Mouse (Mus musculus): Measurements from ENCODE around the gene Arhgdib. TPM values are rescaled to one million over a fixed set of nuclear protein-coding genes. Genes with fewer than 3 reads are reported as not detected.
A peak's percentile ranks its signal among the peaks of the same experiment; 100 is the strongest.

The Arhgdib gene
- 251 and 531 TPM in 2 replicates for polyA plus RNA-seq (2011; ENCODE audit: insufficient read depth, insufficient read length, low replicate concordance, missing spikeins)

DNA sequence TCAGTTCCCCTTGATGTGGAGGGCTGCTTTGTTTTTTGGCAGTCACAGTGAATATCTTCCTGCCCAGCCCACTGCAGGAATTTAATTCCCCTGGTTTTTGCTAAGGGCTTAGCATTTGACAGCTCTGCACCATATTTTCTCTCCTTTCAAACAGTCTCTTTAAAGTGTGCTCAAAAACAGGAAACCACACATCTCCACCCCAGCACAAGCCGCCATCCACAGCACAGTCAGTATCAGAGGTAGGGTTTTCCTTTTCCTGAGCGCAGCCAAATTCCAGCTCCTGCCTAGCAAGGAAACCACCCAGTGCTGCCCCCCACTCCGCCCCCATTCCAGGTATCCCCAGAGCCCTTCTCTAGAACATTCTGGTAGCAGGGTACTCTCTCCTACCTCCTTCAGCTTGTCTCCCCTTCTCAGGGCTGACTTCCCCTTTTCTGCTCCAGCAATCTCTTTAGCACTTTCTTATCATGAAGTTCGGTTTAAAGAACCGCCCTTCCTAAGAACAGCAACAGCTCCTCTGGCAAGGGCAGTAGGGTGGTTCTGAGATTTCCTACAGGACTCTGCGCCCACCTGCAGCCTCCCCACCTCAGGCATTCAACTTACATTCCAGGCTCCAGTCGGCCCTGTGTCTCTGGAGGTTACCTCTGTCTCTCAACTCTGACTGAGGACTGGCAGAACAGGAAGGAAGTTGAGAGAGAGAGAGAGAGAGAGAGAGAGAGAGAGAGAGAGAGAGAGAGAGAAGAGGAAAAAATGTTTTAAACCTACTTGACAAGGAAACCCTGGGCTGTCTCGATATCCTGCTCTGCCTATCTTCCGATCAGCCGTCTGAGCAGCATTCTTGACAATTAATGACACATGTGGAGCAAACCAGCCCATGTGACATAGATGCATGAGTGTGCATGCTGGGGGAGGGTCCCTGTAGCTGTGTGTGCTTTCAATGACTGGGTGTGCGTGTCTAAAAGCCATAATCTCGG, at the start of gene Arhgdib:
Gene Arhgdib, minus strand, starts transcription at position 849 of the 971 bp plus-strand sequence.
- under 1% methylated on average over 12 of the region's 12 CpGs for WGBS
- H3K4me1 ChIP-seq (ENCODE audit: control insufficient read depth, insufficient read depth, low read length) = peaks cover 4% of the 10 kb centered on the region
- peak within 1 kb of the TSS; percentile 99 for H3K27ac ChIP-seq (ENCODE audit: control insufficient read depth, insufficient read depth, low read depth, low read length, poor library complexity)
- peak within 1 kb of the TSS; percentile 96 for H3K4me3 ChIP-seq (replicated peaks; ENCODE audit: control insufficient read depth, low read depth, low read length)
- no peak for TF ChIP-seq CTCF (IDR thresholded peaks at IDR 0.05; ENCODE audit: control insufficient read depth, insufficient read depth, low read length)
- 0 out of 2 replicates have a peak, but pooled peaks have one; percentile 36 for TF ChIP-seq POLR2A (IDR thresholded peaks at IDR 0.05; ENCODE audit: borderline replicate concordance, control insufficient read depth, low read depth, low read length)

DNA sequence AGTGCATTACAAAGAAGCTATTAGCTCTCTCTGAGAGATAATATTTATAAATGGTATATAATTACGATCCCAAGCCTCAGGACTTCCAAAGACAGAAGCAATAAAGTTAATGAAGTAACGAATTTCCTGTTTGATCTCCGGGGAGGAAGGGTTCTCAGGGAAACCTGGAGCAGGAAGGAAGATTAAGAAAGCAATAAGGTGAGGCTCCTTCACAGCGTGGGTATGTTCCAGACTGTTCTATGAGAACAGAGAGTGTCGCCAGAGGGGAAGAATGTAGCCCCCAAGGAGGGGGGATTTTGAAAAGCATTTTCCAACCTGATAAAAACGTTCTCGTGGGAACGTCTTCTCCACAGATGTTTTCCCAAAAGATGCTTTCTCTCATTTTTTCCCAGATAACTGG, 48.9 kb upstream of the Arhgdib start:
- Histone ChIP-seq H3K4me3 (replicated peaks; ENCODE audit: control insufficient read depth, low read depth, low read length) (no peak overlapping the region), H3K27ac (ENCODE audit: control insufficient read depth, insufficient read depth, low read depth, low read length, poor library complexity) (no peak overlapping the region), H3K4me1 (ENCODE audit: control insufficient read depth, insufficient read depth, low read length) (no peaks in the 10 kb centered on the region)
- 54% methylated on average over 8 of the region's 8 CpGs for WGBS
- TF ChIP-seq CTCF (IDR thresholded peaks at IDR 0.05; ENCODE audit: control insufficient read depth, insufficient read depth, low read length) (no peak), POLR2A (IDR thresholded peaks at IDR 0.05; ENCODE audit: borderline replicate concordance, control insufficient read depth, low read depth, low read length) (no peak)

DNA sequence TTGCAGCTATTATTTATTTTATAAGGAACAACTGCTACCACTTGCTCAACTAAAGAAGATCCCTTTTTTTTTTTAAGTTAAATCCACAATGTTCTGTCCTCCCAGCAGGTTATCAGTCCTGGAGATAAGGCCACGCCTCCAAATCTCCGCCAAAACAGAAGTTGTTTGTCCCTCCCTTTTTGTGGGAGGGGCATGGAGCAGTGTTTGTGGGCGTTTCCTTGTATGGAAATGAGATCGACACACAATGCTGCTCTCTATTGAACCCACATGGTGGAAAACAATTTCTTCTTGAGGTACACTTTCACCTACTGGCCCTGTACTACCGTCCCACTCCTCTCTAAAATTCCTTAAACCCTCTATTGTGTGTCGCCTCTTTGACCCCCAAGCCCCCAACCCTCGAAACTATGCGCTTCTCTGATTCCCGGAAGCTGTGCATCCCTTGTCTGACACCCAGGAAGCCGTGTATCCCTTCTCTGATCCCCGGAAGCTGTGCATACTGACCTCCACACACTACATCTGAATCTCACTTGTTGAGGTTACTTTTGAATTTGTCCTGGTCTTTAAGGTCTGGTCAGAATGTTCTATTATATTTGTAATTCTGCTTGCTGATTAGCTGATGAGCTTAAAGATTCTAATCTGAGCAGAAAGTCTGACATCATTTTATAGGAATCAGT, 48.3 kb upstream of the Arhgdib start:
- 76% methylated on average over 11 of the region's 11 CpGs for WGBS
- TF ChIP-seq POLR2A (IDR thresholded peaks at IDR 0.05; ENCODE audit: borderline replicate concordance, control insufficient read depth, low read depth, low read length) (no peak), CTCF (IDR thresholded peaks at IDR 0.05; ENCODE audit: control insufficient read depth, insufficient read depth, low read length) (no peak)
- H3K4me3 ChIP-seq (replicated peaks; ENCODE audit: control insufficient read depth, low read depth, low read length) = no peak overlapping the region
- H3K4me1 ChIP-seq (ENCODE audit: control insufficient read depth, insufficient read depth, low read length) = no peaks in the 10 kb centered on the region
- H3K27ac ChIP-seq (ENCODE audit: control insufficient read depth, insufficient read depth, low read depth, low read length, poor library complexity) = no peak overlapping the region

DNA sequence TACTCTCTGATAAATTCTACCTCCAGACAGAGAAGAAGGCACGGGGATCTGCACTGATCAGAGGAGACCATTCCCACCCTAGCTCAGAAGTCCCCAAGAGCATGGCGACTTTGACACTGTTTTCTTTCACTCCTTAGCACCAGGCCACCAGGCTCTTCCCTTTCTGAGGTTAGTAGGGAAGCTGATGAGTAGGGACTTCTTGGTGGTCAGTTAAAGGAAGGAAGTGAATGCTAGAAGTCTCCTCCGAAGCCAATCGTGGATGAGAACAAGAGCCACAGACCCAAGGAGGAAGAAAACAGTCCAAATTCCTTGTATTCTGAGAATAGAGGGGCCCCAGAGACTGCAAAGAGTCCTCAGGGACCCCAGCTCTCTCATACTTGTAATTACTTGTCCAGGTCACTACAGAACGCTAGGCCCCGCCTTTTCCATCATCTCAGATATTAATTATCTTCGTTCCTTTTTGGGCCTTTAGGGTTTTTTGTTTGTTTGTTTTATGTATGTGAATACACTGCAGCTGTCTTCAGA, 46.9 kb upstream of the Arhgdib start:
- no peak for TF ChIP-seq CTCF (IDR thresholded peaks at IDR 0.05; ENCODE audit: control insufficient read depth, insufficient read depth, low read length)
- no peak for TF ChIP-seq POLR2A (IDR thresholded peaks at IDR 0.05; ENCODE audit: borderline replicate concordance, control insufficient read depth, low read depth, low read length)
- Histone ChIP-seq H3K27ac (ENCODE audit: control insufficient read depth, insufficient read depth, low read depth, low read length, poor library complexity) (no peak overlapping the region), H3K4me1 (ENCODE audit: control insufficient read depth, insufficient read depth, low read length) (no peaks in the 10 kb centered on the region), H3K4me3 (replicated peaks; ENCODE audit: control insufficient read depth, low read depth, low read length) (no peak overlapping the region)
- 36% methylated on average over 7 of the region's 7 CpGs for WGBS

DNA sequence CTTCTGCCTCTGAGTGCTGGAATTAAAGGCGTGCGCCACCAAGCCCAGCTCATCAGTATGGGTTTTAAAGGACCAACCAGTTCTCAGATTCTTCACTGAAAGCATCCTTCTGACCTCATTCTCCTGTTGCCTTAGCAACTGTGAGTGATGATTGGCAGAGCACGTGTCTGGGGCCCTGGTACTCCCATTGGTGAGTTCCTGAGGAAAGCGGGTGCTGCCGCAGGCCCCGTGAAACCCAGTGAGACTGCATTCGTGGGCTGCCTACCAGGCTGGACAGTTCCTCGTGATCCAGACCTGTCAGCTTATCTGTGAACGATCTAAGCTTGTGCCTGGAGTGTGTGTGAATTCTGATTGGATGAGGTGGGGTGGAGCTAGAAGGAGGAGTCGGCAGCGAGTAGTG, 45.0 kb upstream of the Arhgdib start:
- no peak overlapping the region for H3K4me3 ChIP-seq (replicated peaks; ENCODE audit: control insufficient read depth, low read depth, low read length)
- TF ChIP-seq POLR2A (IDR thresholded peaks at IDR 0.05; ENCODE audit: borderline replicate concordance, control insufficient read depth, low read depth, low read length) (no peak), CTCF (IDR thresholded peaks at IDR 0.05; ENCODE audit: control insufficient read depth, insufficient read depth, low read length) (no peak)
- 75% methylated on average over 11 of the region's 11 CpGs for WGBS
- H3K27ac ChIP-seq (ENCODE audit: control insufficient read depth, insufficient read depth, low read depth, low read length, poor library complexity) = no peak overlapping the region
- H3K4me1 ChIP-seq (ENCODE audit: control insufficient read depth, insufficient read depth, low read length) = no peaks in the 10 kb centered on the region

DNA sequence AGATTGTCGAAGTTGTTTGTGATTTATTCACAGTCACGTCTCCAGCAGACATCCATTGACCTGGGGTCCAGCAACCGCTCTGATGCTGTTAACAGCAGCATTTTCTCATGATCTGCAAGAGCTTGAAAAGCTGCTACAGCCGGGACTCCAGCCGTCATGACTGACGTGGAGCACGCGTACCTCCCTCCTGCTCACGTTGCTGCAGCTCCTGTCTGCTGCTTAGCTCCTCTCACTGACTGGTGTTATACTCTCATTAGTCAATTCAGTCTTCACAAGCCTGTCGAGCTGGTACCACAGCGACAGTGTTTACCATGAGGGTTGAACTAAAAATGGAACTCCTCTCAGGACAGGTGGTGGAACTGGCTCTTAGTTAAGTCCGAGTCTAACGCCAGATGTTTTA, 44.3 kb upstream of the Arhgdib start:
- Histone ChIP-seq H3K27ac (ENCODE audit: control insufficient read depth, insufficient read depth, low read depth, low read length, poor library complexity) (no peak overlapping the region), H3K4me3 (replicated peaks; ENCODE audit: control insufficient read depth, low read depth, low read length) (no peak overlapping the region), H3K4me1 (ENCODE audit: control insufficient read depth, insufficient read depth, low read length) (no peaks in the 10 kb centered on the region)
- TF ChIP-seq CTCF (IDR thresholded peaks at IDR 0.05; ENCODE audit: control insufficient read depth, insufficient read depth, low read length) = no peak
- TF ChIP-seq POLR2A (IDR thresholded peaks at IDR 0.05; ENCODE audit: borderline replicate concordance, control insufficient read depth, low read depth, low read length) = no peak
- WGBS = 76% methylated on average over 13 of the region's 13 CpGs

DNA sequence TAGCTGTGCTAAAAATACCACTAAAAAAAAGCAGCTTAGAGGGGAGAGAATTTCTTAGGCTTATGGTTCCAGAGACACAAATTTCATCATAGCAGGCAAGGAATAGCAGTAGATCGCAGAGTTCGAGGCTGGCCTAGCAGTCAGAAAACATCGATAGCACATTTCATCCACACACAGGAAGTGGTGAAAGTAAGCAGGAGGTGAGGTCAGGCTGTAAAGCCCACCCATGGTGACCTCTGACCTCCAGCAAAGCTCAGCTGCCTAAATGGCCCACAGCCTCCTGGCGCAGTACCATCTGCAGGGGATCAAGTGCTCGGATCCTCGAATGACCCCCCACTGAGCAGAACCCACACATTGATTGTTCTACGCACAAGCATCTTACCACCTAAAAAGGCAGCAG, 41.5 kb upstream of the Arhgdib start:
- TF ChIP-seq POLR2A (IDR thresholded peaks at IDR 0.05; ENCODE audit: borderline replicate concordance, control insufficient read depth, low read depth, low read length) (no peak), CTCF (IDR thresholded peaks at IDR 0.05; ENCODE audit: control insufficient read depth, insufficient read depth, low read length) (no peak)
- H3K4me3 ChIP-seq (replicated peaks; ENCODE audit: control insufficient read depth, low read depth, low read length) = no peak overlapping the region
- H3K4me1 ChIP-seq (ENCODE audit: control insufficient read depth, insufficient read depth, low read length) = peaks cover 2% of the 10 kb centered on the region; the same call in 1 of the 2 replicates
- WGBS = 63% methylated on average over 7 of the region's 7 CpGs
- H3K27ac ChIP-seq (ENCODE audit: control insufficient read depth, insufficient read depth, low read depth, low read length, poor library complexity) = no peak overlapping the region

DNA sequence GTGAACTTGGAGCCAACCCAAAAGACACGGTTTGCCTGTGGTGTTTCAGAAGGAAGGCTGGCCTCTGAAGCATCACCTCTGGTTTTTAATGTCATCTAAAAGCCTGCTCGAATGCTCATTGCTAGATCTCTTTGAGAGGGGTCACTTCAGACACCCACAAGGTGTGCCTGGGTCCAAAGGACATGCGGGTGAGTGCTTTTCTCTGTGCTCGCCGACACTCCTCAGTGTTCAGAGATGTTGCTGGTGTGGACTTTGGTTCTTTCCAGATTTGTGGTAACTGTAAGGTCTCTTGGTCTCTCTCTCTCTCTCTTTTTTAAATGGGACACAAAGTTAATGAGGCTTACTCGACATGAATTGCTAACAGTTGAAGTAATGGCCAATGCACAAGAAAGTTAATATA, 40.9 kb upstream of the Arhgdib start:
- H3K27ac ChIP-seq (ENCODE audit: control insufficient read depth, insufficient read depth, low read depth, low read length, poor library complexity) = no peak overlapping the region
- no peak for TF ChIP-seq CTCF (IDR thresholded peaks at IDR 0.05; ENCODE audit: control insufficient read depth, insufficient read depth, low read length)
- no peak for TF ChIP-seq POLR2A (IDR thresholded peaks at IDR 0.05; ENCODE audit: borderline replicate concordance, control insufficient read depth, low read depth, low read length)
- WGBS = 76% methylated on average over 6 of the region's 6 CpGs
- H3K4me3 ChIP-seq (replicated peaks; ENCODE audit: control insufficient read depth, low read depth, low read length) = no peak overlapping the region
- H3K4me1 ChIP-seq (ENCODE audit: control insufficient read depth, insufficient read depth, low read length) = peaks cover 3% of the 10 kb centered on the region; the same call in 1 of the 2 replicates

Measured in bone marrow, adult 2 months (tissue).